In the genomic region with DNA sequence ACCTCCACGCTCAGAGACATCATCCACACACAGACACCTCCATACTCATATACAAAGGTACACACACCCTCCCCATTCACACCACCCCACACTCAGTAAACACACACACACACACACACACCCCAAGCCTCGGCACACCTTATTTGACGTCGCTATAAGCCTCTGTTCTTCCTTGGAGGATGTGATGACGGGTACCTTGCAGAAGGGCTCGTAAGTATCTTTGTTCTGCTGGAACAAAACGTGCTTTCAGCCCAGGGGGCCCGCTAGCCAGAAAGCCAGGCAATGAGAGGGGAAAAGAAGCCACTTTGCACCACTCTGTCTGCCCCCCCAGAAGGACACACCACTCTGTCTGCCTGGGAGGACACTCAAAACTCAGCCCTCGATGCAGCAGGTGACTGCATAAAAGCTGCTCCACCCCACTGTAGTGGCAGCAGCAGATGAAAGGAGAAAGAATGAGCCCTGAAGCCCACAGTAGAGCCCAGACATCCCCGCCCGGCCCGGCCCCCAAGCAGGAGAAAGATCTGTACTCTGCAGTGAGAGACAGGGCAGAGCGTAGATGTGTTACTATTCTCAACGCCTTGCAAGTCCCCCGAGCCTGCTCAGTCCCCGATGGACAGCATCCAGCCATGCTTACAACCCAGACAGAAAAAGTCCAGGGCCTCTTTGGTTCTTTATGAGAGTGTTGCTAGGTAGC, we compare ENCODE assay signal across 14 mouse cellular contexts. TPM values are rescaled to one million over a fixed set of nuclear protein-coding genes. Genes with fewer than 3 reads are reported as not detected.
DNase-seq lines count a peak whose midpoint lies in the region; ATAC-seq and TF ChIP-seq lines count a peak whose summit lies in the region.
"Had no signal": no experiment of that assay in that cellular context is flagged by ENCODE, and none has a peak within 500 bp of the region (broad histone marks: within the 10 kb centered on the region; RNA-seq: fewer than 3 reads in every experiment).

No protein-coding gene starts in this region.

- ATAC-seq in hindbrain, postnatal 0 days = no peak
- ATAC-seq in hindbrain, embryonic 13.5 days (ENCODE audit: low FRiP score) = no peak
- ATAC-seq in embryonic facial prominence, embryonic 15.5 days (ENCODE audit: insufficient number of reproducible peaks, low FRiP score, low TSS enrichment, low read depth) = no peak
- no peak for ATAC-seq in limb, embryonic 14.5 days (ENCODE audit: low FRiP score, low read depth)
- ATAC-seq in midbrain, embryonic 11.5 days (ENCODE audit: low FRiP score) = no peak
- ATAC-seq: forebrain, postnatal 0 days had no signal

- WGBS in hindbrain, postnatal 0 days = 80% methylated on average over 16 of the region's 16 CpGs
- WGBS in hindbrain, embryonic 13.5 days = 89% methylated on average over 16 of the region's 16 CpGs
- 81% methylated on average over 16 of the region's 16 CpGs for WGBS in embryonic facial prominence, embryonic 15.5 days
- WGBS in limb, embryonic 14.5 days = 89% methylated on average over 16 of the region's 16 CpGs
- 89% methylated on average over 16 of the region's 16 CpGs for WGBS in midbrain, embryonic 11.5 days

- no peak for TF ChIP-seq POLR2A in limb, embryonic 14.5 days (IDR thresholded peaks at IDR 0.05; ENCODE audit: borderline replicate concordance, extremely low read depth, insufficient read depth, insufficient read length)

- peaks cover 61% of the 10 kb centered on the region for H3K36me3 ChIP-seq in hindbrain, postnatal 0 days (ENCODE audit: insufficient read depth, low read length)
- H3K36me3 ChIP-seq in hindbrain, embryonic 13.5 days = peaks cover 100% of the 10 kb centered on the region
- peaks cover 72% of the 10 kb centered on the region for H3K36me3 ChIP-seq in embryonic facial prominence, embryonic 15.5 days
- H3K36me3 ChIP-seq in limb, embryonic 14.5 days (ENCODE audit: control insufficient read depth, insufficient read depth, low read length) = peaks cover 88% of the 10 kb centered on the region
- H3K36me3 ChIP-seq in midbrain, embryonic 11.5 days (ENCODE audit: control insufficient read depth, insufficient read depth, low read length) = peaks cover 32% of the 10 kb centered on the region

- H3K4me1 ChIP-seq in hindbrain, postnatal 0 days (ENCODE audit: insufficient read depth, low read length) = peaks cover 7% of the 10 kb centered on the region
- peaks cover 43% of the 10 kb centered on the region for H3K4me1 ChIP-seq in hindbrain, embryonic 13.5 days (replicated peaks)
- peaks cover 44% of the 10 kb centered on the region for H3K4me1 ChIP-seq in brown adipose tissue, adult 24 weeks (ENCODE audit: control insufficient read depth, insufficient read depth, insufficient read length, low read length)
- H3K4me1 ChIP-seq in embryonic facial prominence, embryonic 15.5 days = peaks cover 66% of the 10 kb centered on the region
- peaks cover 44% of the 10 kb centered on the region for H3K4me1 ChIP-seq in limb, embryonic 14.5 days (ENCODE audit: control insufficient read depth, insufficient read depth, low read length)
- no peaks in the 10 kb centered on the region; the same call in 1 of the 2 replicates for H3K4me1 ChIP-seq in midbrain, embryonic 11.5 days (ENCODE audit: control insufficient read depth, insufficient read depth, low read length)

- no peaks in the 10 kb centered on the region for H3K27me3 ChIP-seq in hindbrain, postnatal 0 days (ENCODE audit: insufficient read depth, low read length)
- no peaks in the 10 kb centered on the region for H3K27me3 ChIP-seq in hindbrain, embryonic 13.5 days
- H3K27me3 ChIP-seq in embryonic facial prominence, embryonic 15.5 days = no peaks in the 10 kb centered on the region
- H3K27me3 ChIP-seq in limb, embryonic 14.5 days (ENCODE audit: control insufficient read depth, insufficient read depth, low read length) = no peaks in the 10 kb centered on the region
- no peaks in the 10 kb centered on the region for H3K27me3 ChIP-seq in midbrain, embryonic 11.5 days (ENCODE audit: control insufficient read depth, insufficient read depth, low read length)
- H3K27me3 ChIP-seq: liver, embryonic 13.5 days; midbrain, embryonic 15.5 days had no signal

- H3K4me3 ChIP-seq in hindbrain, postnatal 0 days (ENCODE audit: low read length) = no peak overlapping the region
- H3K4me3 ChIP-seq in hindbrain, embryonic 13.5 days = no peak overlapping the region
- H3K4me3 ChIP-seq in brown adipose tissue, adult 24 weeks (ENCODE audit: insufficient read depth, low read depth, low read length) = no peak overlapping the region
- H3K4me3 ChIP-seq in embryonic facial prominence, embryonic 15.5 days (replicated peaks) = no peak overlapping the region
- H3K4me3 ChIP-seq in limb, embryonic 14.5 days (replicated peaks; ENCODE audit: low read length) = no peak overlapping the region
- no peak overlapping the region for H3K4me3 ChIP-seq in midbrain, embryonic 11.5 days (ENCODE audit: low read depth, low read length)
- no peak overlapping the region for H3K4me3 ChIP-seq in layer of hippocampus, adult 2 months
- H3K4me3 ChIP-seq: liver, embryonic 13.5 days; midbrain, embryonic 15.5 days had no signal

- DNase-seq in hindbrain, postnatal 0 days (ENCODE audit: low spot score) = peak; percentile 17
- no peak for DNase-seq in limb, embryonic 14.5 days (ENCODE audit: low spot score)
- no peak for DNase-seq in midbrain, embryonic 11.5 days (ENCODE audit: low spot score, missing footprints)
- DNase-seq in layer of hippocampus, adult 2 months (ENCODE audit: low spot score in 2 of 2) = no peak
- DNase-seq: adrenal gland, adult 2 months; cerebellum, adult 8-10 months; forebrain, postnatal 0 days; layer of hippocampus, adult 9-11 months; liver, embryonic 13.5 days had no signal

- no peak overlapping the region for H3K4me2 ChIP-seq in hindbrain, postnatal 0 days (ENCODE audit: low read depth, low read length)
- H3K4me2 ChIP-seq in hindbrain, embryonic 13.5 days = no peak overlapping the region
- no peak overlapping the region for H3K4me2 ChIP-seq in embryonic facial prominence, embryonic 15.5 days (replicated peaks)
- H3K4me2 ChIP-seq in limb, embryonic 14.5 days (replicated peaks; ENCODE audit: low read depth, low read length, severe bottlenecking) = no peak overlapping the region
- no peak overlapping the region for H3K4me2 ChIP-seq in midbrain, embryonic 11.5 days
- H3K4me2 ChIP-seq: hindbrain, embryonic 14.5 days; liver, embryonic 13.5 days; midbrain, embryonic 15.5 days had no signal

- no peak for TF ChIP-seq CTCF in hindbrain, postnatal 0 days (IDR thresholded peaks at IDR 0.05; ENCODE audit: low read depth)
- no peak for TF ChIP-seq CTCF in layer of hippocampus, adult 2 months (conservative IDR thresholded peaks at IDR 0.05)

- no peaks in the 10 kb centered on the region for H3K9me3 ChIP-seq in hindbrain, postnatal 0 days (ENCODE audit: low read length)
- H3K9me3 ChIP-seq in hindbrain, embryonic 13.5 days = no peaks in the 10 kb centered on the region
- H3K9me3 ChIP-seq in embryonic facial prominence, embryonic 15.5 days (replicated peaks) = no peaks in the 10 kb centered on the region
- no peaks in the 10 kb centered on the region for H3K9me3 ChIP-seq in limb, embryonic 14.5 days (ENCODE audit: control insufficient read depth, low read length)
- H3K9me3 ChIP-seq in midbrain, embryonic 11.5 days (ENCODE audit: control insufficient read depth, low read length) = no peaks in the 10 kb centered on the region
- H3K9me3 ChIP-seq: liver, embryonic 13.5 days; midbrain, embryonic 15.5 days had no signal

- no peak overlapping the region for H3K27ac ChIP-seq in hindbrain, postnatal 0 days
- no peak overlapping the region for H3K27ac ChIP-seq in hindbrain, embryonic 13.5 days
- H3K27ac ChIP-seq in brown adipose tissue, adult 24 weeks (replicated peaks; ENCODE audit: low read depth, low read length) = peak overlapping the region; percentile 87; the same call in 1 of the 2 replicates
- peak overlapping the region; percentile 91 for H3K27ac ChIP-seq in embryonic facial prominence, embryonic 15.5 days (replicated peaks)
- H3K27ac ChIP-seq in limb, embryonic 14.5 days (replicated peaks; ENCODE audit: low read depth, low read length) = 0 out of 2 replicates have a peak overlapping the region, but pooled peaks have one; percentile 86
- no peak overlapping the region for H3K27ac ChIP-seq in midbrain, embryonic 11.5 days (ENCODE audit: low read depth, low read length)
- H3K27ac ChIP-seq in layer of hippocampus, adult 2 months = no peak overlapping the region
- H3K27ac ChIP-seq: hindbrain, embryonic 14.5 days had no signal

- H3K9ac ChIP-seq in hindbrain, postnatal 0 days (replicated peaks; ENCODE audit: low read length) = no peak overlapping the region
- no peak overlapping the region for H3K9ac ChIP-seq in hindbrain, embryonic 13.5 days
- H3K9ac ChIP-seq in embryonic facial prominence, embryonic 15.5 days = no peak overlapping the region
- no peak overlapping the region for H3K9ac ChIP-seq in limb, embryonic 14.5 days (ENCODE audit: low read depth, low read length, severe bottlenecking)
- H3K9ac ChIP-seq in midbrain, embryonic 11.5 days (ENCODE audit: low read length) = no peak overlapping the region
- H3K9ac ChIP-seq: forebrain, postnatal 0 days; hindbrain, embryonic 14.5 days; midbrain, embryonic 15.5 days had no signal

RNA-seq across cellular contexts. Expression of a gene that starts 11.4 kb away (rescaled TPM):
- 43.2 and 43.8 TPM in 2 replicates for total RNA-seq in hindbrain, postnatal 0 days (2014; rRNA removed)
- 47.5 and 48.0 TPM in 2 replicates for polyA plus RNA-seq in hindbrain, postnatal 0 days (2015; fragmentation: Nextera tagmentation; extraction: Ambion mirVana)
- 77.7 and 86.5 TPM in 2 replicates for polyA plus RNA-seq in hindbrain, embryonic 13.5 days (2015; fragmentation: Nextera tagmentation; extraction: Ambion mirVana)
- 21.5 and 25.5 TPM in 2 replicates for polyA plus RNA-seq in brown adipose tissue, adult 24 weeks (2012; ENCODE audit: insufficient read depth, insufficient read length, missing spikeins)
- 122 and 129 TPM in 2 replicates for polyA plus RNA-seq in embryonic facial prominence, embryonic 15.5 days (2015; fragmentation: Nextera tagmentation; extraction: Ambion mirVana)
- polyA plus RNA-seq in limb, embryonic 14.5 days (2012; rRNA removed) = 89.4 and 93.1 TPM in 2 replicates
- 103 and 105 TPM in 2 replicates for polyA plus RNA-seq in limb, embryonic 14.5 days (2014; fragmentation: Nextera tagmentation; extraction: Ambion mirVana)
- polyA plus RNA-seq in midbrain, embryonic 11.5 days (2014; fragmentation: Nextera tagmentation; extraction: Ambion mirVana) = 104 and 112 TPM in 2 replicates
- 10 to 100 TPM; 51.5 to 51.7 TPM for total RNA-seq in layer of hippocampus, adult 2 months (2021)

RNA-seq across cellular contexts. Expression of a gene that starts 11.5 kb away (rescaled TPM):
- total RNA-seq in hindbrain, postnatal 0 days (2014; rRNA removed) = 67.5 and 69.9 TPM in 2 replicates
- 31.1 and 31.4 TPM in 2 replicates for polyA plus RNA-seq in hindbrain, postnatal 0 days (2015; fragmentation: Nextera tagmentation; extraction: Ambion mirVana)
- polyA plus RNA-seq in hindbrain, embryonic 13.5 days (2015; fragmentation: Nextera tagmentation; extraction: Ambion mirVana) = 41.4 and 41.6 TPM in 2 replicates
- 47.6 and 51.4 TPM in 2 replicates for polyA plus RNA-seq in brown adipose tissue, adult 24 weeks (2012; ENCODE audit: insufficient read depth, insufficient read length, missing spikeins)
- 41.2 and 43.6 TPM in 2 replicates for polyA plus RNA-seq in embryonic facial prominence, embryonic 15.5 days (2015; fragmentation: Nextera tagmentation; extraction: Ambion mirVana)
- polyA plus RNA-seq in limb, embryonic 14.5 days (2012; rRNA removed) = 57.6 and 78.4 TPM in 2 replicates
- polyA plus RNA-seq in limb, embryonic 14.5 days (2014; fragmentation: Nextera tagmentation; extraction: Ambion mirVana) = 51.2 and 56.4 TPM in 2 replicates
- polyA plus RNA-seq in midbrain, embryonic 11.5 days (2014; fragmentation: Nextera tagmentation; extraction: Ambion mirVana) = 45.5 and 49.7 TPM in 2 replicates
- total RNA-seq in layer of hippocampus, adult 2 months (2021) = 10 to 100 TPM; 80.8 to 85.6 TPM

Comparison
In these comparisons a context has a peak if more than half of its experiments do, and no peak if none do; other contexts are left out.
1. H3K27ac ChIP-seq: peak in brown adipose tissue, adult 24 weeks (single experiment), embryonic facial prominence, embryonic 15.5 days (single experiment) and limb, embryonic 14.5 days (single experiment); none in hindbrain, postnatal 0 days (single experiment), hindbrain, embryonic 13.5 days (single experiment), midbrain, embryonic 11.5 days (single experiment) and layer of hippocampus, adult 2 months (single experiment).